ENCODE assay signal across 24 mouse cellular contexts in genomic region chr14:73650179-73650578, GRCm38 (mm10). TPM values are rescaled to one million over a fixed set of nuclear protein-coding genes. Genes with fewer than 3 reads are reported as not detected.
"Had no signal": no experiment of that assay in that cellular context is flagged by ENCODE, and none has a peak within 500 bp of the region (broad histone marks: within the 10 kb centered on the region; RNA-seq: fewer than 3 reads in every experiment).

No protein-coding gene starts in this region.

- H3K9me3 ChIP-seq: neural tube, embryonic 15.5 days; stomach, embryonic 15.5 days had no signal

- H3K36me3 ChIP-seq: neural tube, embryonic 15.5 days; stomach, embryonic 15.5 days had no signal

- H3K27me3 ChIP-seq: neural tube, embryonic 15.5 days; stomach, embryonic 15.5 days had no signal

- H3K4me3 ChIP-seq: neural tube, embryonic 15.5 days; stomach, embryonic 15.5 days had no signal

- H3K27ac ChIP-seq: neural tube, embryonic 15.5 days; stomach, embryonic 15.5 days; stomach, postnatal 0 days had no signal

- H3K4me1 ChIP-seq: neural tube, embryonic 15.5 days; stomach, embryonic 15.5 days had no signal

- DNase-seq: retina, postnatal 1 day; right cerebral cortex, adult 18-20 months; right cerebral cortex, postnatal 14 days; right cerebral cortex, postnatal 25 days; right cerebral cortex, postnatal 4 days; spleen, adult 18-20 months; thymus, adult 18-20 months; thymus, adult 2 months; thymus, postnatal 14 days; thymus, postnatal 25 days; thymus, postnatal 36 days; thymus, postnatal 4 days had no signal

- H3K4me2 ChIP-seq: neural tube, embryonic 15.5 days; stomach, embryonic 15.5 days had no signal

- H3K9ac ChIP-seq: neural tube, embryonic 15.5 days; stomach, embryonic 15.5 days had no signal

RNA-seq across cellular contexts. Expression of gene Gm21750, which starts 10.8 kb away (rescaled TPM):
- total RNA-seq: neutrophil, adult 5-6 weeks had no signal
- polyA plus RNA-seq: neural tube, embryonic 14.5 days; neural tube, embryonic 15.5 days; small intestine, adult 2 months; spleen, adult 2 months; stomach, embryonic 14.5 days; stomach, embryonic 15.5 days; stomach, embryonic 16.5 days; stomach, postnatal 0 days; testis, adult 2 months; thymus, adult 2 months; thymus, postnatal 0 days; urinary bladder, adult 2 months had no signal
